Mouse (Mus musculus) heart, postnatal 0 days (tissue): ENCODE measurements at regions not wholly inside any gene's neighbourhood (a gene's known extent, or its start where the extent isn't known, plus 50 kb on each side); places are given as distances from the start of the nearest gene placed in this dataset.

ENCODE experiments used
- ATAC-seq: fragments of 200-750 bp; cut with Nextera tagmentation; 2 replicates; pipeline ENCODE4 v1.8.0; 2017; ENCODE audit warnings: low read depth, moderate number of reproducible peaks, moderate library complexity; ENCODE audit not compliant: insufficient read depth
- DNase-seq: peaks from one replicate; pipeline ENCODE4 v3.0.0-alpha.2; 2016; ENCODE audit warnings: low spot score
- H3K27ac ChIP-seq: fragments of 300-500 bp; sonication (generic); 2 replicates; pipeline ENCODE4 v1.5.1; 2014; ENCODE audit warnings: low read depth, mild to moderate bottlenecking
- H3K27me3 ChIP-seq: fragments of 300-500 bp; sonication (generic); 2 replicates; pipeline ENCODE4 v1.6.1; 2014; ENCODE audit warnings: low read length, mixed read lengths; ENCODE audit not compliant: control insufficient read depth, insufficient read depth
- H3K36me3 ChIP-seq: fragments of 300-500 bp; sonication (generic); replicated peaks from 2 replicates; pipeline ENCODE4 v1.6.1; 2014; ENCODE audit warnings: low read length, mixed read lengths; ENCODE audit not compliant: control insufficient read depth, insufficient read depth
- H3K4me1 ChIP-seq: fragments of 300-500 bp; sonication (generic); 2 replicates; pipeline ENCODE4 v1.6.1; 2014; ENCODE audit warnings: antibody characterized with exemption; ENCODE audit not compliant: control insufficient read depth, insufficient read depth
- H3K4me2 ChIP-seq: fragments of 300-500 bp; sonication (generic); 2 replicates; pipeline ENCODE4 v1.6.1; 2014; ENCODE audit warnings: low read depth, mild to moderate bottlenecking, low read length, moderate library complexity
- H3K4me3 ChIP-seq: fragments of 300-500 bp; sonication (generic); 2 replicates; pipeline ENCODE4 v1.5.1; 2014; ENCODE audit warnings: low read depth, low read length
- H3K9ac ChIP-seq: fragments of 300-500 bp; sonication (generic); replicated peaks from 2 replicates; pipeline ENCODE4 v1.6.1; 2014; ENCODE audit warnings: low read depth, low read length, mixed read lengths
- H3K9me3 ChIP-seq: fragments of 300-500 bp; sonication (generic); replicated peaks from 2 replicates; pipeline ENCODE4 v1.6.1; 2016; ENCODE audit warnings: low read length; ENCODE audit not compliant: control insufficient read depth
- CTCF ChIP-seq: IDR thresholded peaks from 2 replicates; pipeline ENCODE4 v1.5.1; 2016; ENCODE audit warnings: antibody characterized with exemption, control low read depth, low read depth
- EP300 ChIP-seq: IDR thresholded peaks from 2 replicates; pipeline ENCODE4 v1.6.1; 2016; ENCODE audit warnings: antibody characterized with exemption, low read depth
- WGBS: fragments of 180-500 bp; shearing (Covaris S2); extraction: QIAGEN DNeasy Blood & Tissue Kit; methylation state at CpG from one replicate; pipeline ENCODE4 v1.1.7; 2014; 5-methylcytosine and 5-hydroxymethylcytosine counted together

- ATAC-seq: no peak
- peaks cover 12% of the 10 kb centered on the region; the same call in 1 of the 2 replicates for H3K4me1 ChIP-seq
- no peak for TF ChIP-seq EP300
- TF ChIP-seq CTCF: no peak
- H3K4me3 ChIP-seq: no peak overlapping the region
- H3K27me3 ChIP-seq: no peaks in the 10 kb centered on the region
- no peak overlapping the region for H3K9ac ChIP-seq
- DNase-seq: no peak
- no peaks in the 10 kb centered on the region for H3K9me3 ChIP-seq
- WGBS: 60% methylated on average over 3 of the region's 3 CpGs
- no peaks in the 10 kb centered on the region for H3K36me3 ChIP-seq
- no peak overlapping the region for H3K27ac ChIP-seq
- H3K4me2 ChIP-seq: no peak overlapping the region
Measured at GRCm38 (mm10) chr17:64915708-64916107, 79.8 kb upstream of the 4930583I09Rik start.

DNA sequence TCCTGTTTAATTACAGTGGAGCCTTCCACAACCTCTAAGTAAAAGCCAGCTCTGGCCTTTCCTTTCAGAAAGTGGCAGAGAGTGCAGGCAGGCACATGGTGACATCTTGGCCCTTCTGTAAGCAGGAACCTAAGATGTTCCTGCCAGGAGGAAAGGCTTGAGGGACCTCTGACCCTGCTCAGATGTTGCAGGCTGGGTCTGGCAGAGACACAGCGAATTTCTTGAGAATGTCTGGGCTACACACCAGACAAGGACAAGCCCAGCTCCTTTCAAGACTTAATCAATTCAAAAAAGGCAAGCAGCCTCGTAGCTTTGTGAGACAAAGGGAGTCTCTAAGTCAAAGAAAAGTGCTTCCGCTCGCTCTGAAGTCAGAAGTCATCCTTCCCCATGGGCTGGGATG, 79.2 kb upstream of the 4930583I09Rik start:
- 0 out of 2 replicates have a peak overlapping the region, but pooled peaks have one; percentile 28 for H3K27ac ChIP-seq
- DNase-seq (no peak), ATAC-seq (no peak)
- H3K4me2 ChIP-seq: no peak overlapping the region
- peaks cover 12% of the 10 kb centered on the region; the same call in 1 of the 2 replicates for H3K4me1 ChIP-seq
- no peaks in the 10 kb centered on the region for H3K36me3 ChIP-seq
- TF ChIP-seq CTCF: no peak
- no peak for TF ChIP-seq EP300
- H3K4me3 ChIP-seq: no peak overlapping the region
- WGBS: 58% methylated on average over 4 of the region's 4 CpGs
- H3K9me3 ChIP-seq: no peaks in the 10 kb centered on the region
- H3K9ac ChIP-seq: no peak overlapping the region
- no peaks in the 10 kb centered on the region for H3K27me3 ChIP-seq

GRCm38 (mm10) chr17:64914302-64914701, 78.4 kb upstream of the 4930583I09Rik start:
- ATAC-seq: peak; percentile 44; the same call in 1 of the 2 replicates
- Histone ChIP-seq H3K4me1 (peaks cover 12% of the 10 kb centered on the region; the same call in 1 of the 2 replicates), H3K4me2 (no peak overlapping the region), H3K4me3 (no peak overlapping the region), H3K9me3 (no peaks in the 10 kb centered on the region), H3K27me3 (no peaks in the 10 kb centered on the region), H3K9ac (no peak overlapping the region), H3K36me3 (no peaks in the 10 kb centered on the region), H3K27ac (no peak overlapping the region)
- 26% methylated on average over 8 of the region's 8 CpGs for WGBS
- no peak for TF ChIP-seq CTCF
- peak; percentile 34 for DNase-seq

- H3K4me3 ChIP-seq: no peak overlapping the region
- no peaks in the 10 kb centered on the region for H3K27me3 ChIP-seq
- DNase-seq (no peak), ATAC-seq (no peak)
- WGBS: 59% methylated on average over 1 of the region's 1 CpGs
- H3K9me3 ChIP-seq: no peaks in the 10 kb centered on the region
- no peak overlapping the region for H3K9ac ChIP-seq
- H3K4me1 ChIP-seq: no peaks in the 10 kb centered on the region
- no peak overlapping the region for H3K4me2 ChIP-seq
- TF ChIP-seq EP300 (no peak), CTCF (no peak)
- no peaks in the 10 kb centered on the region for H3K36me3 ChIP-seq
- no peak overlapping the region for H3K27ac ChIP-seq
Measured at GRCm38 (mm10) chr17:64908671-64909070, 72.8 kb upstream of the 4930583I09Rik start.

DNA sequence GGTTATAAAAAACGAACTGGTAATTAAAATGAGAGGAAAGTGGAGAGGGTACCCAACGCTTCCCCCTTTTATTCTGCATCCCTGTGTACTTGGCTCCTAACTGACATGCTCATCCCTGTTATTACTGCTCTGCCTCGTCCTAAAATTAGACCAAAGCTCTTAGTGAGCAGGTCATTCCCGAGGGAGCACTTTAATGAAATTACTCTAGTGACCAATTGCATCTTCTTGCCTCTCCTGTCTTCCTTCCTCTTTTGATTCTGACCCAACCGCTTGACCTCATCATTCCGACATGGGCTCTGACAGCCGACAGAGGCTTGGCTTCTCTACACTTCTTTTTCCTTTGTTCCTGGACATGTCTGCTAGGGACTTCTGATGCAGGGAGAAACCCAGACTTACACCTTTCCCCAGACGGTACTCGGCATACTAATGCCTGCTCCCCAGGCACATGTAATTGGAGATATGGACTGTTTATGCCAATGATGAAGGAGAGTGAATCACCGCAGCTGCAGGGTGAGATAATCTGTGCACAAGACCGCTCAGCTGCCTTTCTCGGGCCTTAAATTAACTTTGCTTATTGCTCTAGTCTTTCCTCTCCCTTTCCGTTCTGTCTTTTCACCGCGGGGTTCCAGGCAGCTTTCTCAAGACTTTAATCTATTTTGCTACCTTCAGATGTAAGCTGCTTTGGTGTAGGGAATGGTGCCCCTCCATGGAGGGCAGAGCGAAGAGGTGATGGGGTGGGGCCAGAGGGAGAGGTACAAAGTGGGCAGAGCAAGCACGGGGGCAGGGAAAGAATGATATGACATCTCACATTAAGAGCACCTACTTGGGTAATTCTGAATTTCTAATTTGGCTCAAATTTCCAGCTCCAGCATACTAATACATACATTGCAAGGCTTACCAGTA, 66.1 kb upstream of the 4930583I09Rik start:
- TF ChIP-seq CTCF (no peak), EP300 (no peak)
- DNase-seq (no peak), ATAC-seq (no peak)
- H3K4me3 ChIP-seq: no peak overlapping the region
- H3K27ac ChIP-seq: no peak overlapping the region
- no peaks in the 10 kb centered on the region for H3K4me1 ChIP-seq
- H3K27me3 ChIP-seq: no peaks in the 10 kb centered on the region
- H3K4me2 ChIP-seq: no peak overlapping the region
- no peaks in the 10 kb centered on the region for H3K36me3 ChIP-seq
- 0 out of 2 replicates have a peak, but pooled peaks cover 5% of the 10 kb centered on the region for H3K9me3 ChIP-seq
- H3K9ac ChIP-seq: no peak overlapping the region
- WGBS: 57% methylated on average over 17 of the region's 17 CpGs

- ATAC-seq (no peak), DNase-seq (no peak)
- Histone ChIP-seq H3K4me3 (no peak overlapping the region), H3K36me3 (no peaks in the 10 kb centered on the region), H3K9me3 (0 out of 2 replicates have a peak, but pooled peaks cover 5% of the 10 kb centered on the region), H3K4me2 (no peak overlapping the region), H3K27me3 (no peaks in the 10 kb centered on the region), H3K4me1 (no peaks in the 10 kb centered on the region), H3K9ac (no peak overlapping the region), H3K27ac (no peak overlapping the region)
- TF ChIP-seq EP300 (no peak), CTCF (no peak)
- WGBS: 93% methylated on average over 1 of the region's 1 CpGs
Measured at GRCm38 (mm10) chr17:64897473-64897872, 61.6 kb upstream of the 4930583I09Rik start.
